Mouse (Mus musculus) effector memory CD4-positive, alpha-beta T cell, adult 7 months (primary cell): ENCODE results near the gene Olfr816. TPM values are rescaled to one million over a fixed set of nuclear protein-coding genes. Genes with fewer than 3 reads are reported as not detected.

ENCODE experiments used
- polyA plus RNA-seq: library from polyadenylated mRNA; unstranded; fragments of 100-300 nt; shearing (Covaris generic); gene quantifications from one replicate; pipeline ENCODE4 v1.2.1, GENCODE M21; 2017

The Olfr816 gene
- 1.5 TPM for polyA plus RNA-seq

DNA sequence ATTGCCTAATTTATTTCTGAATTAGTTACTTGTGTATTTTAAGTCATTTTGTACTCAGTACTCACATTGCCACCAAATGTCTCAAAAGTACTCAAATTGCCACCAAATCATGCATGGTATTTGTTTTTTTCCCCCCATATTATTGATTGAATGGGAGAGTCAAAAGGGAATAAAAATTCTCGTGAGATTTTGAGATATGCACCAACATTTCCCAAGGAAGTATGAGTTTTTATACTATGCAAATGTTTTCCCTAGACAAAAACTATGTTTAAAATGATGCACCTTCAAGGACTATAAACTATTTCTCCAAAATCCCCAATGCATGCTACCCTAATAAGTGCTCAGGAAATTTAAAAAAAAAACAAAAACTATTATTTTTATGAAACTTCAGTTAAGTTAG, at the start of gene Olfr816:
Gene Olfr816, minus strand, starts transcription at position 101 of the 400 bp plus-strand sequence.

DNA sequence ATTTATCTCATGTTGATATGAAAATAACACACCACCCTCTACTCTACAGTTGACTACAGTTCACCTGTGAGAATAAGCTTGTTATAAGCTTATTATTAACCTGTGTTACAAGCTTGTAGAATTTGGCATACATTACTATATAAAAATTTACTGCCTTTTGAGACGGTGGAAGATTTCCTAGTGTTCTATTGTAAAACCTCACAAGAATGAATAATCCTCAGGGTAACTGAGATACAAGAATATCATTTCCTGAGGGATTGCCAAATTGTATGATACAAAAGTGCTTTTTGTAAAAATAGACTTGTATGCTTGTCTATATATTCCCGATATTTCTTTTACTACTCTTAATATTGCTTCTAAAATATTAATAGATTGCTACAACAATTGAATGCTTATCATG, 33.6 kb upstream of the Olfr816 start, which contains the start of gene Olfr818:
Gene Olfr818, minus strand, starts transcription at position 101 of the 400 bp plus-strand sequence.

GRCm38 (mm10) chr10:129905767-129906166, 9.6 kb downstream of the Olfr816 start, which contains the start of gene Olfr815:
Gene Olfr815, minus strand, starts transcription at chr10:129905867.

DNA sequence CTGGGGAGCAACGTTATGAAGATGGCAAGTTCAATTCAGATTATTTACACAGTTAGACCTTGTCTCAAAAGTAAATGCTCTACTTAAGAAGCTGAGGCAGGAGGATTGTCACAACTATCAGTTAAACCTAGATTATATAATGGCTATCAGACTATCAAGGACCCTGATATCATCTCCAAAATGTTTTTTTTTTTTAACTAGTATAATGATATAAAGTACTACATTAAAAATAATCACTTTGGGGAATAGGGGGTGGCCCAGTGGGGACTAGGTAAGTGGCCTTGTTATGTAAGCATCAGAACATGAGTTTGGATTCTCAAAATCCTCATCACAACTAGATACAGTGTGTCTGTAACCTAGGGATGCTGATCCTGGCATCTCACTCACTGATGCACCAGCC, 35.6 kb downstream of the Olfr816 start, which contains the start of gene Olfr814:
Gene Olfr814, minus strand, starts transcription at position 101 of the 400 bp plus-strand sequence.

Other genes starting within 250 kb of the Olfr816 start
- gene Olfr801, start 241.7 kb downstream of the Olfr816 start, polyA plus RNA-seq, result not detected
- gene Olfr802, start 227.4 kb downstream of the Olfr816 start, polyA plus RNA-seq, result not detected
- not detected for gene Olfr803, start 221.3 kb downstream of the Olfr816 start, polyA plus RNA-seq
- gene Olfr804, start 212.4 kb downstream of the Olfr816 start, polyA plus RNA-seq, result not detected
- gene Olfr805, start 186.2 kb downstream of the Olfr816 start, polyA plus RNA-seq, result not detected
- not detected for gene Olfr806, start 173.7 kb downstream of the Olfr816 start, polyA plus RNA-seq
- gene Olfr807, start 157.8 kb downstream of the Olfr816 start, polyA plus RNA-seq, result 0.21 TPM
- not detected for gene Olfr808, start 150.1 kb downstream of the Olfr816 start, polyA plus RNA-seq
- gene Olfr809, start 141.0 kb downstream of the Olfr816 start, polyA plus RNA-seq, result not detected
- gene Olfr810, start 120.7 kb downstream of the Olfr816 start, polyA plus RNA-seq, result not detected
- not detected for gene Olfr811, start 111.2 kb downstream of the Olfr816 start, polyA plus RNA-seq
- gene Olfr812, start 69.5 kb downstream of the Olfr816 start, polyA plus RNA-seq, result not detected
- not detected for gene Olfr813, start 60.2 kb downstream of the Olfr816 start, polyA plus RNA-seq
- gene Olfr814, start 35.7 kb downstream of the Olfr816 start, polyA plus RNA-seq, result 0.11 TPM
- 0.21 TPM for gene Olfr815, start 9.7 kb downstream of the Olfr816 start, polyA plus RNA-seq
- not detected for gene Olfr818, start 33.5 kb upstream of the Olfr816 start, polyA plus RNA-seq
- not detected for gene Olfr819, start 51.7 kb upstream of the Olfr816 start, polyA plus RNA-seq
- not detected for gene Olfr247, start 60.5 kb upstream of the Olfr816 start, polyA plus RNA-seq
- 0.40 TPM for gene Gm10310, start 69.5 kb upstream of the Olfr816 start, polyA plus RNA-seq
- gene Olfr820, start 97.0 kb upstream of the Olfr816 start, polyA plus RNA-seq, result not detected
- gene Olfr821, start 114.8 kb upstream of the Olfr816 start, polyA plus RNA-seq, result not detected
- not detected for gene Olfr822, start 155.6 kb upstream of the Olfr816 start, polyA plus RNA-seq
- not detected for gene Olfr823, start 199.8 kb upstream of the Olfr816 start, polyA plus RNA-seq
- not detected for gene Olfr824, start 214.4 kb upstream of the Olfr816 start, polyA plus RNA-seq